In genomic region chr11:32195867-32196540, GRCm38 (mm10) we compare ENCODE assay signal across 14 mouse cellular contexts. TPM values are rescaled to one million over a fixed set of nuclear protein-coding genes. Genes with fewer than 3 reads are reported as not detected.
DNase-seq lines count a peak whose midpoint lies in the region; ATAC-seq and TF ChIP-seq lines count a peak whose summit lies in the region.
"Had no signal": no experiment of that assay in that cellular context is flagged by ENCODE, and none has a peak within 500 bp of the region (broad histone marks: within the 10 kb centered on the region; RNA-seq: fewer than 3 reads in every experiment).

No protein-coding gene starts in this region.

- H3K27ac ChIP-seq in hindbrain, embryonic 10.5 days = peak overlapping the region; percentile 62
- H3K27ac ChIP-seq in hindbrain, embryonic 16.5 days (ENCODE audit: low read depth, low read length) = no peak overlapping the region
- H3K27ac ChIP-seq in liver, embryonic 14.5 days = no peak overlapping the region
- H3K27ac ChIP-seq in gastrocnemius, adult 2 months = no peak overlapping the region
- H3K27ac ChIP-seq: embryonic facial prominence, embryonic 15.5 days; forebrain, embryonic 15.5 days; hindbrain, embryonic 13.5 days had no signal

- no peak for TF ChIP-seq EP300 in liver, embryonic 14.5 days (IDR thresholded peaks at IDR 0.05; ENCODE audit: low read depth)

- 18% methylated on average over 11 of the region's 11 CpGs for WGBS in hindbrain, embryonic 10.5 days
- WGBS in hindbrain, embryonic 16.5 days = 31% methylated on average over 11 of the region's 11 CpGs
- 9% methylated on average over 11 of the region's 11 CpGs for WGBS in liver, embryonic 14.5 days (ENCODE audit: insufficient replicate concordance)

- DNase-seq in hindbrain, embryonic 10.5 days (ENCODE audit: low spot score) = peak; percentile 25
- DNase-seq in 416B (ENCODE audit: low read depth) = peak; percentile 81
- DNase-seq in G1E (ENCODE audit: low spot score) = peak; percentile 55
- DNase-seq in liver, embryonic 14.5 days (ENCODE audit: low read depth in 3 of 3, low spot score in 3 of 3) = no peak
- no peak for DNase-seq in c-Kit-positive CD71-positive TER-119-positive erythroid progenitor cells, embryonic 14.5 days (ENCODE audit: low spot score)
- no peak for DNase-seq in gastrocnemius, adult 2 months
- DNase-seq: cerebellum, adult 9-11 months had no signal

- H3K27me3 ChIP-seq in hindbrain, embryonic 10.5 days (ENCODE audit: insufficient read depth, poor library complexity, severe bottlenecking) = peaks cover 9% of the 10 kb centered on the region; the same call in 1 of the 2 replicates
- H3K27me3 ChIP-seq in hindbrain, embryonic 16.5 days (replicated peaks; ENCODE audit: control insufficient read depth, insufficient read depth, low read length) = no peaks in the 10 kb centered on the region
- peaks cover 31% of the 10 kb centered on the region; the same call in 1 of the 2 replicates for H3K27me3 ChIP-seq in G1E (ENCODE audit: insufficient read depth, low read length)
- no peaks in the 10 kb centered on the region for H3K27me3 ChIP-seq in liver, embryonic 14.5 days (ENCODE audit: control insufficient read depth, insufficient read depth, low read length)
- H3K27me3 ChIP-seq: forebrain, embryonic 15.5 days had no signal

- no peaks in the 10 kb centered on the region for H3K36me3 ChIP-seq in hindbrain, embryonic 10.5 days
- no peaks in the 10 kb centered on the region for H3K36me3 ChIP-seq in hindbrain, embryonic 16.5 days (ENCODE audit: control insufficient read depth, insufficient read depth, low read length)
- peaks cover 43% of the 10 kb centered on the region for H3K36me3 ChIP-seq in G1E (replicated peaks)
- no peaks in the 10 kb centered on the region for H3K36me3 ChIP-seq in liver, embryonic 14.5 days (replicated peaks; ENCODE audit: control insufficient read depth, insufficient read depth, low read depth)
- H3K36me3 ChIP-seq: embryonic facial prominence, embryonic 15.5 days; forebrain, embryonic 15.5 days; hindbrain, embryonic 13.5 days had no signal

- H3K9me3 ChIP-seq in hindbrain, embryonic 10.5 days = no peaks in the 10 kb centered on the region
- no peaks in the 10 kb centered on the region for H3K9me3 ChIP-seq in hindbrain, embryonic 16.5 days (ENCODE audit: control insufficient read depth, low read length)
- no peaks in the 10 kb centered on the region for H3K9me3 ChIP-seq in G1E (replicated peaks)
- no peaks in the 10 kb centered on the region for H3K9me3 ChIP-seq in liver, embryonic 14.5 days (ENCODE audit: control insufficient read depth, low read length)
- H3K9me3 ChIP-seq: embryonic facial prominence, embryonic 15.5 days; forebrain, embryonic 15.5 days; hindbrain, embryonic 13.5 days had no signal

- H3K4me3 ChIP-seq in hindbrain, embryonic 10.5 days = no peak overlapping the region
- no peak overlapping the region for H3K4me3 ChIP-seq in hindbrain, embryonic 16.5 days (ENCODE audit: low read length)
- H3K4me3 ChIP-seq in G1E (ENCODE audit: low read depth, low read length) = peak overlapping the region; percentile 31; the same call in 1 of the 2 replicates
- H3K4me3 ChIP-seq in liver, embryonic 14.5 days (ENCODE audit: insufficient read depth in 1 of 2, low read depth in 2 of 2, low read length in 2 of 2) = no peak overlapping the region
- H3K4me3 ChIP-seq in gastrocnemius, adult 2 months = no peak overlapping the region
- H3K4me3 ChIP-seq: embryonic facial prominence, embryonic 15.5 days; forebrain, embryonic 15.5 days; hindbrain, embryonic 13.5 days had no signal

- H3K9ac ChIP-seq in hindbrain, embryonic 16.5 days (ENCODE audit: low read depth, low read length) = no peak overlapping the region
- H3K9ac ChIP-seq in liver, embryonic 14.5 days (replicated peaks) = peak overlapping the region; percentile 23; the same call in 1 of the 2 replicates
- H3K9ac ChIP-seq: embryonic facial prominence, embryonic 15.5 days; forebrain, embryonic 15.5 days; hindbrain, embryonic 13.5 days had no signal

- H3K4me2 ChIP-seq in hindbrain, embryonic 16.5 days (ENCODE audit: low read length) = no peak overlapping the region
- H3K4me2 ChIP-seq in liver, embryonic 14.5 days (ENCODE audit: low read depth) = no peak overlapping the region; the same call in 1 of the 2 replicates
- H3K4me2 ChIP-seq: embryonic facial prominence, embryonic 15.5 days; forebrain, embryonic 15.5 days; hindbrain, embryonic 13.5 days had no signal

- TF ChIP-seq CTCF in G1E (IDR thresholded peaks at IDR 0.05; ENCODE audit: low read depth, low read length) = no peak
- TF ChIP-seq CTCF in liver, embryonic 14.5 days (IDR thresholded peaks at IDR 0.05; ENCODE audit: low read depth) = no peak
- no peak for TF ChIP-seq CTCF in gastrocnemius, adult 2 months (IDR thresholded peaks at IDR 0.05)

- no peak for ATAC-seq in hindbrain, embryonic 16.5 days
- ATAC-seq in G1E (ENCODE audit: extremely low read depth, insufficient number of reproducible peaks, low FRiP score, poor library complexity, severe bottlenecking) = peak; percentile 69
- ATAC-seq in liver, embryonic 14.5 days (ENCODE audit: insufficient read depth) = no peak
- ATAC-seq: forebrain, embryonic 15.5 days had no signal

- intact Hi-C loops in gastrocnemius, adult 2 months (cut with DNase I) = no loop called here

- H3K4me1 ChIP-seq in hindbrain, embryonic 10.5 days (replicated peaks) = peaks cover 43% of the 10 kb centered on the region
- H3K4me1 ChIP-seq in hindbrain, embryonic 16.5 days (ENCODE audit: control insufficient read depth, insufficient read depth, low read depth, low read length) = no peaks in the 10 kb centered on the region
- H3K4me1 ChIP-seq in G1E (ENCODE audit: insufficient read depth, low read depth, low read length) = peaks cover 59% of the 10 kb centered on the region
- peaks cover 0 to 18% of the 10 kb centered on the region in 2 experiments; a peak in 2 of 4 replicates for H3K4me1 ChIP-seq in liver, embryonic 14.5 days (replicated peaks; ENCODE audit: control insufficient read depth in 2 of 2, insufficient read depth in 2 of 2, low read length in 1 of 2)
- H3K4me1 ChIP-seq: embryonic facial prominence, embryonic 15.5 days; forebrain, embryonic 15.5 days had no signal

RNA-seq across cellular contexts. Expression of gene Il9r, which starts 4.1 kb away (rescaled TPM):
- not detected in 2 replicates for polyA plus RNA-seq in hindbrain, embryonic 10.5 days (2016; fragmentation: Nextera tagmentation; extraction: Ambion mirVana)
- polyA plus RNA-seq in hindbrain, embryonic 16.5 days (2015; fragmentation: Nextera tagmentation; extraction: Ambion mirVana) = not detected in 2 replicates
- total RNA-seq in G1E (2014; fragmentation: Nextera tagmentation) = 2.3 and 4.6 TPM in 2 replicates
- total RNA-seq in G1E (2017) = 5.7 and 6.9 TPM in 2 replicates
- 2.6 and 4.0 TPM in 2 replicates for polyA plus RNA-seq in G1E (2012)
- 0.11 and 0.16 TPM in 2 replicates for polyA plus RNA-seq in liver, embryonic 14.5 days (2012; rRNA removed)
- 0.08 and 0.18 TPM in 2 replicates for polyA plus RNA-seq in liver, embryonic 14.5 days (2014; fragmentation: Nextera tagmentation; extraction: Ambion mirVana)
- not detected for total RNA-seq in gastrocnemius, adult 2 months (2021)
- total RNA-seq: layer of hippocampus, postnatal 14 days had no signal
- polyA plus RNA-seq: forebrain, embryonic 15.5 days; hindbrain, embryonic 13.5 days; kidney, embryonic 16.5 days; limb, embryonic 11.5 days had no signal

RNA-seq across cellular contexts. Expression of gene Snrnp25, which starts 9.2 kb away (rescaled TPM):
- polyA plus RNA-seq in hindbrain, embryonic 10.5 days (2016; fragmentation: Nextera tagmentation; extraction: Ambion mirVana) = 97.6 and 103 TPM in 2 replicates
- 45.6 and 49.9 TPM in 2 replicates for polyA plus RNA-seq in hindbrain, embryonic 16.5 days (2015; fragmentation: Nextera tagmentation; extraction: Ambion mirVana)
- total RNA-seq in G1E (2014; fragmentation: Nextera tagmentation) (9.2 and 20.0 TPM in 2 replicates), G1E (2017) (62.5 and 68.7 TPM in 2 replicates)
- polyA plus RNA-seq in G1E (2012) = 65.6 and 74.4 TPM in 2 replicates
- 56.8 and 67.9 TPM in 2 replicates for polyA plus RNA-seq in liver, embryonic 14.5 days (2012; rRNA removed)
- 93.1 and 111 TPM in 2 replicates for polyA plus RNA-seq in liver, embryonic 14.5 days (2014; fragmentation: Nextera tagmentation; extraction: Ambion mirVana)
- total RNA-seq in gastrocnemius, adult 2 months (2021) = 1 to 10 TPM; 9.5 to 9.7 TPM

RNA-seq across cellular contexts. Expression of gene Rhbdf1, which starts 26.1 kb away (rescaled TPM):
- polyA plus RNA-seq in hindbrain, embryonic 10.5 days (2016; fragmentation: Nextera tagmentation; extraction: Ambion mirVana) = 31.3 and 32.9 TPM in 2 replicates
- polyA plus RNA-seq in hindbrain, embryonic 16.5 days (2015; fragmentation: Nextera tagmentation; extraction: Ambion mirVana) = 27.1 and 28.7 TPM in 2 replicates
- total RNA-seq in G1E (2014; fragmentation: Nextera tagmentation) = 0.19 and 0.30 TPM in 2 replicates
- total RNA-seq in G1E (2017) = 0.46 and 2.5 TPM in 2 replicates
- polyA plus RNA-seq in G1E (2012) = 0.91 and 2.1 TPM in 2 replicates
- polyA plus RNA-seq in liver, embryonic 14.5 days (2012; rRNA removed) = 5.8 and 6.2 TPM in 2 replicates
- 3.0 and 4.4 TPM in 2 replicates for polyA plus RNA-seq in liver, embryonic 14.5 days (2014; fragmentation: Nextera tagmentation; extraction: Ambion mirVana)
- total RNA-seq in gastrocnemius, adult 2 months (2021) = 10 to 100 TPM; 17.9 to 19.9 TPM

RNA-seq across cellular contexts. Expression of gene Mpg, which starts 30.3 kb away (rescaled TPM):
- polyA plus RNA-seq in hindbrain, embryonic 10.5 days (2016; fragmentation: Nextera tagmentation; extraction: Ambion mirVana) = 34.2 and 36.3 TPM in 2 replicates
- polyA plus RNA-seq in hindbrain, embryonic 16.5 days (2015; fragmentation: Nextera tagmentation; extraction: Ambion mirVana) = 34.7 and 35.0 TPM in 2 replicates
- 13.7 and 22.0 TPM in 2 replicates for total RNA-seq in G1E (2014; fragmentation: Nextera tagmentation)
- total RNA-seq in G1E (2017) = 12.7 and 17.0 TPM in 2 replicates
- polyA plus RNA-seq in G1E (2012) = 13.4 and 14.2 TPM in 2 replicates
- polyA plus RNA-seq in liver, embryonic 14.5 days (2012; rRNA removed) = 8.1 and 9.9 TPM in 2 replicates
- 17.0 and 18.1 TPM in 2 replicates for polyA plus RNA-seq in liver, embryonic 14.5 days (2014; fragmentation: Nextera tagmentation; extraction: Ambion mirVana)
- 1 to 10 TPM; 3.1 to 5.3 TPM for total RNA-seq in gastrocnemius, adult 2 months (2021)

Comparison
In these comparisons a context has a peak if more than half of its experiments do, and no peak if none do; other contexts are left out.
1. DNase-seq: peak in hindbrain, embryonic 10.5 days (single experiment), 416B (single experiment) and G1E (single experiment); none in liver, embryonic 14.5 days (0 of 3), c-Kit-positive CD71-positive TER-119-positive erythroid progenitor cells, embryonic 14.5 days (single experiment) and gastrocnemius, adult 2 months (single experiment).